Mouse (Mus musculus) cerebellum, adult 9-10 months (tissue): Measurements from ENCODE around the gene Gng7.

Experiments used
- DNase-seq: peaks from one replicate; pipeline ENCODE4 v3.0.0; 2022

Gng7 gene

DNA sequence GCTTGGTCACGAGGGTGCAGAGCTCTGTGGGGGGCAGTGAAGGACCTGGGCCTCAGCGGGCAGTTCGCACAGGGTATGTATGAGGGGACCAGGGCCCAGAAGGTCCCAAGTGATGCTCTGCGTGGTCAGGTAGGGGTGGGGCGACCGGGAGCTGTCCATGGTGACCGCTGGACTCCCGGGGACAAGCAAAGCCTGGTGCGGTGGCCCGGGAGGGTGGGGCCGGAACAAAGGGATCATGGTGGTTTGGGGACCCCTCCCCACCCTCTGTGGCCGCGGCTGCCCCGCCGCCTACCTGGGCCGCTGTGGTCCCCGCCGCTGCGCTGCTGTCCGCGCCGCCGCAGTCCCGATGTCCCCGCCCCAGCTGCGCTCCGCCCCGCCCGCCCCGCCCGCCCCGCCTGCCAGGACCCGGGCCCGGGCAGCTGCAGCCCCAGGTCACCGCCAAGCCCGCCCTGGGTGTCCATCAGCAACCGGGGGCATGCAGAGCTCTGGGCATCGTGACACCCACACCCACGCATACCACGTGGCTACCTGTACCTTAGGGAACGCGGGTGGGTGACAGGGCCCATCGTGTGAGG lies 10.4 kb upstream of the Gng7 start:
- peak; percentile 62 for DNase-seq

DNA sequence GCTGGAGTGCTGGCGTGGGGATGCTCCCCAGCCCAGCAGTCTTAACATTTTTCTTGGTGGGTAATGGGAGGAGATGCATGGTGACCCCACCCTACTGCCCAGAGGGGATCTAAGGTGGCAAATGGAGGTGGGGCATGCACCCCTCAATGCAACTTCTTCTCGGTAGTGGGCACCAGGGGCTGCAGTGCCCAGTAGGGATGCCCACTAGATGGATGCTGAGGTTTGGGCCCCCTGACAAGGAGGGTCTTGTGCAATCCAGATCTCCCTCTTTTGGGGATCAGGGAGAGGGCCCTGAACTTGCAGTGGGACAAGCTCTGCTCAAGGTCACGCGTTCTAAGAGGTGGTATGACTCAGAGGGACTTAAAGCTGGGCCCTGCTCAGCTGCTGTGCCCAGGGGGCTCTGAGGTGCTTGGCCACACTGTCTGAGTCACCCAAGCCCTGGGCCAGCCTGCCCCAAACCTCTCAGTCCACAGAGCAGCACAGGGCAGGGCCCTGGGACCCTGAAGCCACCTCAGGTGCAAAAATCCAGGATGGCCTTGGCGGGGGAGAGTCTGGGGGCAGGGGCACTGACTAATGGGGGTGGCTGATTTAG lies 9.7 kb upstream of the Gng7 start:
- DNase-seq: peak; percentile 55

DNA sequence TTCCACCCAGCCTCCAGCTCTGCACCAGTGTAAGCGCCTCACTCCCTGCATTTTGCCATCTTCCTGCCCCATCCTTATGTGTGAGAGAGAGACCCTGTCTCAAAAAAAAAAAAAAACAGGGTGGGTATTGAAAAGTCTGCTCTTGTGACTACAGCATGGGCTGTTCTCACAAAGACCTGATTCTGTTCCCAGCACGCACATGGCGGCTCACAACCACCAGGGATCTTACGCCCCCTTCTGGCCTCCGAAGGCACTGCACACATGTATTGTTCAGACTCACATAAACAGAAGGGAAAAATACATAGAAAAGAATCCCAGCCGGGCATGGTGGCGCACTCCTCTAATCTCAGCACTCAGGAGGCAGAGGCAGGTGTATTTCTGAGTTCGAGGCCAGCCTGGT lies 8.0 kb upstream of the Gng7 start:
- peak; percentile 67 for DNase-seq

DNA sequence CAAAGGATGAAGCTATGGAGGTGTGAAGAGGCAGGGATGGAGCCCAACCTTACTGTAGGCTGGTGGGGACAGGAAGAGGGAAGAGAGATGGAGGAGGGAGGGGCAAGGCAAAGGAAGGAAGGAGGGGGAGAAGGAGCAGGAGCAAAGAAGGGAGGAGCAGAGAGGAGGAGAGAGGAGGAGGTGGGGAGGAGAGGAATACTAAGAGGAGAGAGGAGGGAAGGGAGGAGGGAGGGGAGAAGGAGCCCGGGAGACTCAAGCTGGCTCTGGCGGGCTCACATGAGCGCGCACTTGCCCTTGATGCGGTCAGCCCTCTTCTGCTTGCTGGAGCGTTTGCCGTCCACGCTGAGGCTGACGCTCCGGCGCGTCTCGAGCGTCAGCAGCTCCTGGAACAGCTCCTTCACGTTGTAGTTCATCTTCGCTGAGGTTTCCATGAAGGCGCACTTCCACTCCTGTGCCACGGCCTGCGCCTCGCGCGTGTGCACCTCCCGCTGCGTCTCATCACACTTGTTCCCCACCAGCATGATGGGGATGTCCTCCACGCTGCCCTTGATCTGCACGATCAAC lies 6.9 kb upstream of the Gng7 start:
- DNase-seq: peak; percentile 48

DNA sequence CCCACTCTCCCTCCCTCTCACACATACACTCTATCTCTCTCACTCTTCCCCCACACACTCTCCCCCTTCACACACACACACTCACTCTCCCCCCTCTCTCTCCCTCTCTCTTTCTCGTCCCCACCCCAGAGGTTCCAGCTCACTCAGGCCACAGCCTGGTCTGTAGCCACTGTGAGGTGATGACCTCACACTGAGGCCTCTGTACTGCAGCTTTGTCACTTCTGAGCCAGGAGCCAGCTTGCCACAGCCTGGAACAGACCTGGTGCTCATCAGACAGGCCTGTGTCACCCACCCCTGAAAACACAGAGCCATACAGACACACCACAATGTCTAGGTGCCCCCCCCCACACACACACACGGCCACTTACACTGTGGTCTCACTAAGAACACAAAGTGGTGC lies 5.5 kb upstream of the Gng7 start:
- DNase-seq: no peak

DNA sequence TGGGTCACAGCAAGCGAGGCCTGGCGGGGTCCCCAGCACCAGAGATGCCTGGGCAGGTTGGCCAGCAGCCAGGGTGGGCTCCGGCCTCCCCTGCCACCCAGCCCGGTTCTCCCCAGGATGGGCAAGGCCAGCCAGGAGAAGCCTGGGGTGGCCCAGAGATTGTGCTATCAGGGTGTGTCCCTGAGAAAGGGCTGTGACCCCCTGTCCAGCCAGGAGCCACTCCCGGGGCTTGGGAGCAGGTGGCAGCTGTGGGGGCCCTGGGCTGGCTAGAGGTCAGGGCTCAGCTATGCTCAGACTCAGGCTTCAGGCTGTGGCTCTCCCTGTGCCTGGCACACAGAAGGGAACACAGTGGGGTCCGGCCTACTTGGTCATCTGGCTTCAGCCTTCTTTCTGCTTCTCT lies 4.9 kb upstream of the Gng7 start:
- no peak for DNase-seq

DNA sequence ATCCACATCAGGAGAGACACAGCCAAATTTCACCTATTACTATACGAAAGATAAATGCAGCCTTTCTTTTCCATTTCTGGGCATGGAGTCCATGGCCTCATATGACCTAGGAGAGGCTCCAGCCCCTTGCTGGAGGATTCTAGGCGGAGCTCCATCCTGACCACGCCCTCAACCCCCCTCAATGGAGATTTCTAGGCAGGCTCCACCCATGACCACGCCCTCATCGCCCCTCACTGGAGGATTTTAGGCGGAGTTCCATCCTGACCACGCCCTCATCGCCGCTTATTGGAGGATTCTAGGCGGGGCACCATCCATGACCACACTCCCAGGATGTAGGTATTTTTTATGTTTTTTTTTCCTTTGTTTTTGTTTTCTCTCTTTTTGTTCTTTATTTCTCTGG lies 3.6 kb upstream of the Gng7 start:
- peak; percentile 64 for DNase-seq

DNA sequence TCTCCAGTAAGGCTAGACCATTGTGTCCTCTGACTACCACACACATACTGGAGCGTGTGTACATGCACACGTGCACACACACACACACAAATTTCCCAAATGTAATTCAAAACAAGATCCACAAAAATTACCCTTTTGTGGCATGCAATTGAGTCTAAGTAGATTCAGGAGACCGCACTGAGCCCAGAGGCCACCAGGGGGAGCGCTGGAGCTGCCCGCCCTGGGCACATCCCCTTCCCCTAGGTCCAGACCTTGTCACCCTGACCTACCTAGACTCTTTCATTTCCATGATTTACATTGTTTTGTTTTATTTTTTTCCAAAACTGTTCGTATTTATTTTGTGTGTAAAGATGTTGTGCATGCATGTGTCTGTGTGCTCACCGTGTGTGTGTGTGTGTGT lies 1.9 kb upstream of the Gng7 start:
- DNase-seq: peak; percentile 81

DNA sequence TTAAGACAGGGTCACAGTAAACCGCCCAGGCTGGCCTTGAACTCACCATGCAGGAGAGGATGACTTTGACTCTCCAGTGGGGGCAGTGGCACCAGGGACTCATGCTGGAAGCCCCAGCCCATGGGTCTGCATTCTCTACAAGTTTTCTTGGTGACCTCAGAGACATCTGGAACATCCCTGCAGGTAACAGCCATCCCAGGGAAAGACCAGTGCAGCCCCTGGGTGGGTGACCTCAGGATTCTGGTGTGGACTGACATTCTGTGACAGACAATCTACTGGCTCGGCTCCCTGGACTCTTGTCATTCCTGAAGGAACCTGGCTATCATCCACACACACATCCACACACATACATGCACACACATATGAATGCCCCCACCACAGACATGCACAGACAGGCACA lies 921 bp upstream of the Gng7 start:
- peak; percentile 69 for DNase-seq

DNA sequence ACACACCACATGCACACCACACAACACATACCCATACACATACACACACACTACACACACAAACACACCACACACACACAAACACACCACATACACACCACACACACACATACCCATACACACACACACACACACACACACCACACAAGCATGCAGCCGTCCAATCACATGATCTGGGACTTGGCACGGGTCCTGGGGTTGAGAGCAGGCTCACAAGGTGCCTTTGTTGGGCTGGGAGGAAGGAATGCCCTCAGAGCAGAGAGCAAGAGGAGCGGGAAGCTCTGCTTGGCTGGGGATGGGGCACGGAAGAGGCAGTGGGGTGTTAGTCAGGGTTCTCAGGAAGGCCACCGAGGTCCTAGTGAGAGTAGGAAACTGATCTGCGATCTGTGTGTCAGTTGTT lies 3.9 kb downstream of the Gng7 start:
- DNase-seq: no peak

DNA sequence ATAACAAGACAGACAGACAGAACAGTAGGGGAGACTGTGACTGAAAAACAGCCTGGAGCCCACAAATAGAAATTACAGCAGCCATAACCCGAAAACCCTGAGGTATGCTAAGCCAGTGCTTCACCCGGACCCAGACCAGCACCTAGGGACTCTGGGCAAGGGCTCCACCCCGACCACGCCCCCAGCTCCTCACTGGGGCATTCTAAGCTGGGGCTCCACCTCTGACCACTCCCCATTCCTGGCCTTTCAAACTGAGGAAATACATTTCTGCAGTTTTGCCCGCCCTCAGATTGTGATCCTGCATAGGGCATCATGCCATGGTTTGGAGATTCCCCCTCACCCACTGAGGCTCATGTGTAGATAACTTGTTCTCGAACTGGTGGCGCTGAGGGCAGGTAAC lies 7.5 kb downstream of the Gng7 start:
- no peak for DNase-seq

DNA sequence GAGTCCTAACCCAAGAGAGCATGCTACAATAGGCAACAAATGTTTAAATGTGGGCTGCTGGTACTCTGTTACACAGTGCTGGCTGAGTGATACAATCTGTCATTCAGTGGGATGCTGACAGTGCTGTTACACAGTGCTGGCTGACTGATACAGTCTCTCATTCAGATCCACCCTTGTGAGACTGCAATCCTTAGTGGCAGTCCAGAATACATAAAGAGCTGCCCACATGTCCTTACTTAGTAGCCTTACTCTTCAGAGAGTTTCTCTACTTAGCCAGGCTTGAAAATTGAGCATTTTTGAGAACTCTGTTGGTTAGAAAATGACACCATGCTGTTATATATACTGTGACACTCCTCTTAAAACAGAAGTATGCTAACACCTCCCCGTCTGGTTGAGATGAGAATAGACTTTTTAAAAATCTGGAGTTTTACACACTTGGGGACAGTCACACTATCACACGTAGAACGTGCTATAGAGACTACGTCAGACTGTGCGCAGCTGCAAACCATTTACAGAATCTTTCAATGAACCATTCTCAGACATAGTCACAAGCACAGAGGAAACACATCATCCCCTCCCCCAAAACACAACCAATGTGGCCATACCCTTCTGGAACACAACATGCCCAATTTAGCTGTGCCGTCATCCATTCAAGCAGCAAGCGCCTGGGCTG lies 8.6 kb downstream of the Gng7 start:
- DNase-seq: no peak

DNA sequence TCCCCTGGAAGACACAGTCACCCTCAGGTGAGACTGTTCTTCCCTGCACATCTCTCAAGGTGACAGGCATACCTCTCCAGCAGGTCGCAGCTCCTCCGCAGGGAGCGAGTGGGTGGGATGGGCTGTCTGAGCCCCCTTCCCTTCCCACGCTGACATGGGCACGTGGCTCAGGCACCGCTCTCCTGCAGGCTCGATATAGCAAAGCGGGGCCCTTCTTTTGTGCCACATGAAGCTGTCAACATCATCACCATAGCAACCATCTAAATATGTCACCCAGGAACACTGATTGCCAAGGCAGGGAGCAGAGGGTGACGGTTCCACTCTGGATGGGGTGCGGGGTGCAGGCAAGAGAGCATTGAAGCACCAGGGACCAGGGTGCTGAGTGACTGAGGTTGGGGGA lies 13.6 kb downstream of the Gng7 start:
- DNase-seq: no peak

DNA sequence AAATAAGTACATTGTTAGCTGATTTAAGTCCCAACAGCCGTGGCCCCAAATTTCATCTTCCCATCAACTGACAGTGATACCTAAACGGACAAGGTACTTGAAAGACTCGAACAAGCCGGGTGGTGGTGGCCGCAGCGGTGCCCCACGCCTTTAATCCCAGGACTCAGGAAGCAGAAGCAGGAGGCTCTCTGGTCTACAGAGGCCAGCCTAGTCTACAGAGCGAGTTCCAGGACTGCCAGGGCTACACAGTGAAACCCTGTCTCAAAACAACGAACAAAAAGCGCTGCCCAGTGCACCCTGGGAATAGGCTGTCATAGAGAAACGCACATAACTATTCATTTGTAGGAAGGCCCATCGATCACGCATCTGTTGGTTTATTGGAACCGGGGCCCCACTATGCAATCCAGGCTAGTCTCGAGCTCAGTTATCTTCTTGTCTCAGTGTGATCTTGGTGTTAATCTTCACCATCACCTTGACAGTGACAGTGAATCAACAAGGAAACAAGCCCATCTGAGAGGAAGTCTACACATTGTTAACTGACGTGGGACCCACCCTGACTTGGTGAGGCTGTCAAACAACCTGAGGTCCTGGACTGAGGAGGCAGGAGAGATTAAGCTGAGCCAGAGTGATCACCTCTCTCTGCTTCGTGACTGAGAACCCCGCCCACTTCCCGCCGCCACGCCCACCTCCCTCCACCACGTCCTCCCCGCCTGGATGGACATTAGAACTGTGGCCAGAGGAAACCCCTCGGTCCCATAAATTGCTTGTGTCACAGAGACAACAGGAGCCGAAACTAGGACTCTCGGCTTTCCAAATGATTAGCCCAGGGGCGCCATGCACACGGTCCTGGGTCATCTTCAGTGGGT lies 14.3 kb downstream of the Gng7 start:
- peak; percentile 31 for DNase-seq

DNA sequence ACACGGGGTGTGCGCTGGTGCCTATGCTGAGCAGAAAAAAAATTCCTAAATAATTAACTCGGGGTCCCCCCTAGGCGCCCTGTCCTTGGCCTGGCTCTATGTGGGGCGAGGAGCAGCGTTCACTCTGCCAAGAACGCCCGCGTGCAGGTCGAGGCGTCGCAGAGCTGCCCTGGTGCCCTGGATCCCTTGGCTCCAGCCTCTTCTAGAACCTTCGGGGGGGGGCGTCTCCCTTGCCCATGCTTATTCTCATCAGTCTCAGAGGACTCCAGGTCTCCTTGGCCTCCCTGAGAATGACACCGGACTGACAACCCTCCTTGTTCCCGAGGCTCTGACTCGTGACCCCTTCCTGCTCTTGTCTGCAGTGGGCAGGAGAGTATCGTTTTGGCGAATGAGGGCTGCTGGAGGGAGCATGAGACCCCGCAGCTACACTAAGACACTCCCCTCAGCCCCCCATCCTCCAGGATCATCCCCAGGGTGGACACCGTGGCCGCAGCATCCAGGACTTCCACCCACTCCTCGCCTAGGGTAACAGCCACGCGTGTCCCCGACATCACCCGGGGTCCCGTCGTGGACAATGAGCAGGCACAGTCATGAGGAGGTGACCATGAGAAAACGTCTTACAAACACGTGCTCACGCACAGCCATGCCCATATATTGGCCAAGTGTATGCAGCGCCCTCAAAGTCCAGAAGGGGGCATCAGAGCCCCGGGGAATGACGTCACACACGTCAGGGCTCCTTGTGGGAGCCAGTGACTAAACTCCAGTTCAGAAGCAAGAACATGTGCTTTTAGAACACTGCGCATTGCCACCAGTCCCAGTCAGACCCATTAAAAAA lies 15.2 kb downstream of the Gng7 start:
- DNase-seq: peak; percentile 94

DNA sequence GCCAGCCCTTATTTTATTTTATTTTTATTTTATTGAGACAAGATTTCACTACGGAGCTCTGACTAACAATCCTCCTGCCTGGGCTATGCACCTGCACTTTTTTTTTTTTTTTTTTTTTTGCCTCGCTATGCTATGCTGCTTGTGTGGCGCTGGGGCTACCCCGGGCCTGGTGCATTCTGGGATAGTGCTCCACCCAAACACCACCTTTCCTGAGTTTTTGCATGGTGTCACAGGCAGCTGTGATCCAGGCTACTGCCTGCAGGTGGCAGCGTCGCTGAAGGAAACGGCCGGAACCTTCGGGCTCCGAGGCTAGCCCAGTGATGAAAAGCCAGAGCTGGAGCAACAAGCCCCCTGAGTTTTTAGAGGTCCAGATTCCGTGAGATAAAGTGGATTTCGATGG lies 16.0 kb downstream of the Gng7 start:
- peak; percentile 79 for DNase-seq

DNA sequence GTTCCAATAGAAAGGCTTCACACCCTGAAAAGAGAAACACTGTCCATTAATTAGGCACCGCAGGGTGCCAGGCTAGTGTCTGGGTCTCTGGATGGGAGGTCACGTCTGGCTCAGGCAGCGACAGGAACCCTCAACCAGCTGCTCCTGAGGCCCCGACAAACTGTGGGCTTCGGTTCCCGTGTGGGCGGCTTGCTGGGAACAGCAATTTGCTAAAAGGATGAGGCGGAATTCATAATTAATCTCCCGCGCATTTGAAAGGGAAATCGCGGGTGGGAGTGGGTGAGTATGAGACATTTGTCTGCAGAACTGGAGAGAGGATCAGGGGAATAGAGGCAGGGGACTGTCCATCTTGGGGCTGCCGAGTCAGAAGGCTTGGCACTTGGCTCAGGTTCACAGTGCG lies 16.7 kb downstream of the Gng7 start:
- DNase-seq: peak; percentile 34

DNA sequence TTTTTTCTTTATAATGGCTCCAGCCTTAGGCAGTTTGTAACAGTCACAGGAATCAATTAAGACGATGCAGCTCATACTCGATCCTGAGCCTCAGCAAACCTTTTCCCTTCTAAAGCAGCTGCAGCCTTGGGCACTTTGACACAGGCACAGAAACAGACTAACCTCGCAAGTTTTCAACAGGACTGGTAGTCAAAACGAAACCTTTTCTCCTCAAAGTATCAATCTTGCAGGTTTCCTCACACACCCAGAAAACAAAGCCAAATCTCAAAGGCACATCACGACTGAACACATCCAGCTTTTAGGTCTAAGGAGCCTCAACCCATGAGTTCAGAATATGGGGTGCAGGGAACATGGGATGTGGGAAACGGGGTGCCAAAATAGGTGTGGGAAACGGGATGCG lies 17.4 kb downstream of the Gng7 start:
- no peak for DNase-seq

DNA sequence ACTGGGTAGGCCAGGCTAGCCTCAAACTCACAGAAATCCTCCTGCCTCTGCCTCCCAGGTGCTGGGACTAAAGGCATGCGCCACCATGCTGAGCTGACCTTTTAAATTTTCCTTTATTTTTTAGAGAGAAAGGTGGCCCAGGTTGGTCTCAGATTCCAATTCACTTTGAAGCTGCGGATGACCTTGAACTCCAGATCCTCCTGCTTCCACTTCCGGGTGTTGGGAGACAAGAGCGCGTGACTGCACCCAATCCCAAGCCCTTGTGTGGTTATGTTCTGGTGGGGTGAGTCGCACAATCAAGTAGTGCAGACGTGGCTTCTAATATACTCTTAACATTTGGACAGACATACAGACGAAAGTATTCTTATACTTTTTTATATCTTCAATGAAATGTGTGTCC lies 18.2 kb downstream of the Gng7 start:
- peak; percentile 47 for DNase-seq

DNA sequence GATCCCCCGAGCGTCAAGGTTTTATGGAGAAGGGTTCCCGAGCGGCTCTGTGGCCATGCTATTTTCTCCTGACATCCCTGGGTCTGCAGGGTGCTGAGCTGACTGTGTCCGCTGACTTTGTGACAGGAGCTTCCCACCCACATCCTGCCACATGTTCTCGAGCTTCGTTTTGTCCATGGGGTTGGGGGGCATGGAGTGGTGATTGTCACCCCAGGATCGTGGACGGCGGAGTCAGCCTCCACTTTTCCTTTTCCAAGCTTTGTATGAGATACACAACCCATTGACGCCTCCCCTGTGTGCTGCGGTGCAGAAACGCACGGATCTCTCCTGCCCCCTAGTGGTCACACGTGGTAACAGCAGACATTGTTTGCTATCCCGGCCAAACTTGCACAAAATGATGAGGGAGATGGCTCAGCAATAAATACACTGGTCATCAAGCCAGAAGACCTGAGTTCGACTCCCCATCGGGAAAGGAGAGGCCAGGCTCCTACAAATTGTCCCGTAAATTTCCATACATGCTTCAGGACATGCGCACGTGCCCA lies 19.6 kb downstream of the Gng7 start:
- peak; percentile 92 for DNase-seq

DNA sequence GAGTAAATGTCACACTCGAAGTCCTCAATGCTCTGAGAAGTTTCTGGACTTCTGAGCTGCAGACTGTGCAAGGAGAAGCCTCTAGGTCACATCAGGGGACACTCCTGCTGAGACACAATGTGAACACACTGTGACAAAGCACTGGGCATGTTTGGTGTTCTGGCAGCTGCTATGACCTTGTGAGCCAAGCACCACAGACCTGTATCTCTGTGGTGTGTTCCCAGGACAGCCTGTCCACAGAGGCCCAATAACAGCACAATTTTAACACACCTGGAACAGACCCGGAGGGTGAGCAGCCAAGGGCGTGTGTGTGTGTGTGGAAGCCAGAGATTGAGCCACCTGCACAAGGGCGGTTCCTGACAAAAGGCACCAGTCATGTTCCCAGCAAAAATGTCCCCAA lies 20.1 kb downstream of the Gng7 start:
- peak; percentile 42 for DNase-seq

DNA sequence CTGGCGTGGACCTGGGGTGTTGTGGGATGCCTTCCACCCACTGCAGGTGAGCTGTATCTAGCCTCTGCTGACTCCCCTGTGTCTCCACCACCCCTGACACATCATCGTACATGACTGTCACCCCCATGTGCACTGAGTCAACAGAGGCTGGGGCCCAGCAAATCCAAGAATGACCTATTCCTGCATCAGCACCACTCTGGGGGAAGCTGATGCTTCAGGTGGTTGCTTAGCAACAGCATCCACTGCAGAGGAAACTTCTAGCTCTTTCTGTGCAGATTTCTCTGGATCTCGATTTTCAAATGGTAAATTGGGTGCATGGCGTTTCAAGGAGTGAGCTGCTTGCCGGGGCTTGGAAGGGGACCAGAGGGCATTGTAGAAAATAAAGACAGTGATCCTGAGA lies 21.5 kb downstream of the Gng7 start:
- DNase-seq: no peak
